Mouse (Mus musculus) Patski (cell line): Measurements from ENCODE around the gene Olfr509. TPM values are rescaled to one million over a fixed set of nuclear protein-coding genes. Genes with fewer than 3 reads are reported as not detected.
"Not testable (repeated sequence)": the region's sequence is repeated elsewhere in the genome, so short reads cannot be mapped to it uniquely, and the experiment has no call there.

Experiments
- ATAC-seq: fragments of 100-300 bp; one replicate; pipeline ENCODE4 v1.8.0; 2021
- CTCF ChIA-PET: fragments of 350-600 bp; sonication (Branson Sonifier 250); formaldehyde crosslinking; loops from one replicate; lab custom pipeline; 2022; ENCODE audit warnings: inconsistent platforms; lab: Charles Lee
- POLR2A ChIA-PET: fragments of 350-600 bp; sonication (Branson Sonifier 250); formaldehyde crosslinking; loops from one replicate; lab custom pipeline; 2022; ENCODE audit warnings: antibody characterized with exemption, inconsistent platforms; lab: Charles Lee
- DNase-seq: peaks from one replicate; pipeline ENCODE4 v3.0.0-alpha.2; 2011; ENCODE audit warnings: low read depth, low spot score
- H3K27me3 ChIP-seq: fragments of 371-371 bp; one replicate; pipeline ENCODE4 v1.5.1; 2021
- CTCF ChIP-seq: fragments of 100-300 bp; IDR thresholded peaks from one replicate; pipeline ENCODE4 v1.5.1; 2021
- in situ Hi-C: fragments of 300-500 bp; cut with MboI; formaldehyde crosslinking; loops from 3 replicates; pipeline ENCODE4 v1.11.1; 2018; ENCODE audit warnings: low pct_unique_long_range_greater_than_20kb, mixed read lengths
- polyA plus RNA-seq: library from polyadenylated mRNA; unstranded; gene quantifications from one replicate; pipeline ENCODE4 v1.2.3, GENCODE M21; 2021

Olfr509 gene
- not detected for polyA plus RNA-seq

DNA sequence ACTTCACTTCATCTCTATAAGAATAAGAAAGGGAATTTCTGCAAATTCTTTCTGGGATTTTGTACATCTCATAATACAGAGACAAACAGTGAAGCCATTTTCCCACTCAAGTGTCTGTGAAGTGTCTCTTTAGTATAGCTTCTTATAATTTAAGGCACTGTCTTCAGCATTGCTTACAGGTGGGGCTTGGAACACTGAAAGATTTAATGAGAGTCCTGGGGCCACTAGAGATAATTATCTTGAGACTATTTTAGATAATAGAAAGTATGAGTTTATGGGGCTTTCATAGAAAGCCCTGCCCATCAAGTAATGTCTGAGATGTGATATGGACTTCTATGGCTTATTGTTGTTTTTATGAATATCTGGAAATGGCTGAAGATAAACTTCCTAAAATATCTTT is at the start of gene Olfr509:
Gene Olfr509 (minus strand): TSS at position 101 of the 400 bp plus-strand sequence.
- in situ Hi-C loops: no loop called here
- no peak for ATAC-seq

DNA sequence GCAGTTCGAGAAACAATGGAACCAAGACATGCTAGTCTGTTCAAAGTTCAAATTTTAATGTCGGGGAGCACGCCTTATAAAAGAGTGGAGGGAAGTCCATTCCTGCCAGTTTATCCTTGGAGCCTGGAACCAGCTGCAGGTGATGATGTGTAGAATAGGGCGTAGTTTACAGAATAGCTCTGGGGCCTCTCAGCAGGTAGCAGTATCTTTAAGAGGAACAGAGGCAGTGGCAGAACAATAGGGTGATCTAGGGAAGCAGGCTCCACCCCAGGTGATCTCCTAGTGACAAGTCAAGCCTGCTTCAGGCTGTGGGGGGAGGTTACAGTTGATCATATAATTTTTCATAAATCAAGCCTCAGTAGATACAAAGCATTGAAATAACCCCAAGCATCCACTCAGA is 27.2 kb upstream of the Olfr509 start:
- DNase-seq (no peak), ATAC-seq (no peak)
- TF ChIP-seq CTCF: no peak
- ChIA-PET POLR2A (no interaction called here), CTCF (no interaction called here)
- H3K27me3 ChIP-seq: no peaks in the 10 kb centered on the region
- in situ Hi-C loops: no loop called here

More for the DNA sequence above, at the start of gene Olfr509:
- no peaks in the 10 kb centered on the region for H3K27me3 ChIP-seq
- TF ChIP-seq CTCF: no peak
- ChIA-PET CTCF (no interaction called here), POLR2A (no interaction called here)
- DNase-seq: no peak

DNA sequence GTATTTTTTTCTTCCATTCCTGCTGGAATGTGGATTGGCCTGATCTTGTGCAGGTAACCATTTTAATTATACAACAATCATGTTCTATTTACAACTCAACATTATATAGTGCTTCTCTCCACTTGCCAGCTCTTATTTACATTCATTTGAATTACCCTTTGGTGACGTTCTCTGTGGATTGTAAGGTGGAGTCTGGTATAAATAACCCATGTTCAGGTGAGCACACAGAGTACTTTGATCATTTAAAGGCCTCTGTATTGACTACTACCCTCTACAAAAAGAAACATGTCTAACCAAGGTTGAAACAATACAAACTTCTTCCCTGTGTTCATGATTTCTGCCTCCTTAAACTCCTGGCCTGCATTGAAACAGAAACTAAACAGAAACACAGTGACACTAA is 19.4 kb upstream of the Olfr509 start:
- ATAC-seq: no peak
- POLR2A ChIA-PET: no interaction called here
- CTCF ChIA-PET: no interaction called here
- in situ Hi-C loops: no loop called here
- H3K27me3 ChIP-seq: no peaks in the 10 kb centered on the region
- DNase-seq: no peak
- TF ChIP-seq CTCF: no peak

DNA sequence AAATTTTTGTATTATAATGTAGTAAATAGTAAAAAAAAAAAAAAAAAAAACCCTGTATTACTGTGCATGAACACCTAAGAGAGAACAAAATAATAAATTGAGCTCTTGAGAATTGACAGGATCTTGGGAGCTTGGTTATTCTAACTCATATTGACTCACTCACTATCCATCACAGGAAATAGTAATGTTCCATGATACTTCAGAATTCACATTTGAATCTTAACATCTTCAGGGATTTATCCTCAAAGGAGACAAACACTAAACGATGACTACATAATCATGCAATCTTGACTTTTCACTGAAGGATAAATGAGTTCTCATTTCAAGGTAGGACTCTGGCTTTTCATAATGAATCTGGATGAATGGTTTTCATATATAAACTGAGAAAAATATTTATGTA is 14.4 kb upstream of the Olfr509 start, which contains the start of gene Olfr510:
Gene Olfr510 (plus strand): TSS at position 301 of the 400 bp plus-strand sequence.
- H3K27me3 ChIP-seq: no peaks in the 10 kb centered on the region
- in situ Hi-C loops: no loop called here
- TF ChIP-seq CTCF: no peak
- ATAC-seq: no peak
- ChIA-PET POLR2A (no interaction called here), CTCF (no interaction called here)
- DNase-seq: no peak

DNA sequence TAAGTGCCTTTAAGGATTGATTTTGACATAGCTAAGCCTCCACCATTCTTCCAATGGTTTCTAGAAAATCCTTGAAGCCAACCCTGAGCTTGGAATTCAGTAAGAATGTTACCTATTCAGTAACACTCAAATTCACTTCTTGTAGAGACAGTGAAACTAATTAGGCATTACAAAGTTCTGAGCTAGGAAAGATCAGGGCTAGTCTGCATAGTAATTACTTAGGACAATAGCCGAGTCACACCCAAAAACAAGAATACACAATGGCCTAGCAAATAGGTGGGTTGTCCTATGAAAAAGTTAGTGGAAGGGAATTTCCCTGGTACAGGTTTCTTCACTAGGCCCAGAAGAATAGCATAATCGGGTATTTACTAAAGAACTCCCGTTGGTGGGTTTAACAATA is 10.7 kb upstream of the Olfr509 start:
- no peak for TF ChIP-seq CTCF
- DNase-seq (no peak), ATAC-seq (no peak)
- in situ Hi-C loops: no loop called here
- ChIA-PET POLR2A (no interaction called here), CTCF (no interaction called here)
- no peaks in the 10 kb centered on the region for H3K27me3 ChIP-seq

DNA sequence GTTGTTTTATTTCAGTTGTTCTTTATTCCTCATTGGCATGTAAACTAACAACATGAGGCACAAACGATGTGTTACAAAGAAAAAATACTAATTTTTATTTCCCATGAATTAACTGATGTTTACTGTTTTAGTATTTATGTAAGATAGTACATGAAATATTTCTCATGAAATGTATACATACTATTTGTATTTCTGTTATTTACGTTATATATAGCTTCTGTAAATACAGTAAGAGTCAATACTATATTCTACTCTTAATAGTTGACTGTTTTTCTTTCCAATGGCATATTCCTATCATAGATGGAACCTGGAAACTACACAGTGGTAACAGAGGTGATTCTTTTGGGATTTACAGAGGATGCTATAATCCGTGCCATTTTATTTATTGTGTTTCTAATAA is 22.0 kb downstream of the Olfr509 start, which contains the start of gene Olfr508:
Gene Olfr508 (plus strand): TSS at position 301 of the 400 bp plus-strand sequence.
- TF ChIP-seq CTCF: no peak
- DNase-seq: no peak
- ChIA-PET POLR2A (no interaction called here), CTCF (no interaction called here)
- in situ Hi-C loops: loop anchor here (25.0 kb wide), 1 partner anchor 108 kb away; no protein-coding TSS in a partner anchor
- no peaks in the 10 kb centered on the region for H3K27me3 ChIP-seq
- ATAC-seq: no peak

DNA sequence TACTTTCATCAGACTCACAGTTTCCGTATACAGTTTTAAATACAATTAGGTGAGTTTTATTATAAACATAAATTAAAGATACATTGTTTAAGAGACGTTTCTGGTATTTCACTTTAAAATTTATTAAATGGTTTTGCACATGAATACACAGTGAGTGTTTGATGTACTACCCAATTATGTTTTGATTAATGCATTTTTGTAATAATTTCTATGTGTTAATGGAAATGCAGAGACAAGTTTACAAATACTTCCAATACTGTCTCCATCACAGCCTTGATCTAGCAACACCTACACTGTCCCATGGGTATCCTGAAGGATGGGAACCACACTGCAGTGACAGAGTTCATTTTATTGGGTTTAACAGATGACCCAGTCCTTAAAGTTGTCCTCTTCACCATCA is 30.2 kb downstream of the Olfr509 start, which contains the start of gene Olfr507:
Gene Olfr507 (plus strand): TSS at position 301 of the 400 bp plus-strand sequence.
- ATAC-seq: no peak
- TF ChIP-seq CTCF: no peak
- H3K27me3 ChIP-seq: no peaks in the 10 kb centered on the region
- DNase-seq: no peak
- ChIA-PET POLR2A (no interaction called here), CTCF (no interaction called here)
- in situ Hi-C loops: no loop called here

DNA sequence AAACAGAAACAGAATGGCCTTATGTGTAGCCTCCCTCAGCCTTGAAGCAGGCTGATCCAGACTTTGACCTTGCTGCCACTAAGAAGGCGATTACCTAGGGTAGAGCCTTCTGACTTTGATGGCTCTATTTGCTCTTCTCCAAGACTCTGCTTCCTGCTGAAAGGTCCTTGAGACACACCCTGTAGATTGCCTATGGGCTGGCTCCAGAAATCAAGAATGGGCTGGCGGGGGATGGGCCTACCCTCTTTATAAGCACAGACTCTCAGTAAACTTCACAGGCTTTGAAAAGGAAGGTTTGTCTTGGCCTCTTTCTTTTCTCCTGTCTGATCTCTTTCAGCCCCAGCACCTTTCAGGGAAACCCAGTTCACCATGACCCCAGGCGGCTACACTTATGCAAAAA is 34.9 kb downstream of the Olfr509 start:
- POLR2A ChIA-PET, in situ Hi-C loops, H3K27me3 ChIP-seq, ATAC-seq, DNase-seq, CTCF ChIA-PET: not testable (repeated sequence)

DNA sequence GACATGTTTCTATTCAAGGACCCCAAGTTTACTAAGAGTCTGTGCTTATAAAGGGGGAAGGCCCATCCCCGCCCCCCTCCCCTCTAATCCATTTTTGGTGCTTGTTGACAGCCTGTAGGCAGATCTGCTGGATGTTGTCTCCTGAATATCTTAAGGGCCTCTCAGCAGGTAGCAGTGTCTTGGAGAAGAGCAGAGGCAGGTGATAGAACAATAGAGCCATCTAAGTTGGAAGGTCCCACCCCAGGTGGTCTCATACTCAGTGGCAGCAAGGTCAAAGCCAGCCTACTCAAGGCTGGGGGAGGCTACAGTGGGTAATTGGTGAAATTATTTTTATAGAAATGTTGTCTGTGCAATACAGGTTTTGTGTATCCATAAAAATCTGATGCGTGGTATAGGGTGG is 37.6 kb downstream of the Olfr509 start:
- POLR2A ChIA-PET: no interaction called here

DNA sequence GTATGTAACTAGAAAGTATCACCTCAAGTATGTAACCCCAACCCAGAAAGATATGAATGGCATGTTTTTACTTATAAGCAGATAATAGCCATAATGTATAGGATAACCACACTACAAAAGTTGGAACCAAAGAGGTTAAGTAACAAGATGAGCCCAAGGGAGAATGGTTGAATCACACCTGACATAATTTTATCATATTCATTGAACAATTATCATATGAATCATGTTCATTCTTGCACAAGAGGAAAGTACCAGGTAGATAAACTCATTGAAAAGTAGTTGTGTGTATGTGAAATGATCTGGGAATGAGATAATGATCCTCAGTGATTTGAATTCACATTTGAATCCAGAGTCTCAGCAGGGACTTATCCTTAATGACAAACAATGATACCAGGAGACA is 41.2 kb downstream of the Olfr509 start, which contains the start of gene Olfr506:
Gene Olfr506 (plus strand): TSS at position 301 of the 400 bp plus-strand sequence.
- POLR2A ChIA-PET: no interaction called here
- in situ Hi-C loops: no loop called here
- CTCF ChIA-PET: interaction anchor here (0.9 to 1.3 kb wide), 2 partner anchors 25 to 28 kb away, joined by 3 read pairs; no protein-coding TSS in a partner anchor
- H3K27me3 ChIP-seq: no peaks in the 10 kb centered on the region
- no peak for TF ChIP-seq CTCF
- no peak for DNase-seq
- ATAC-seq: no peak

More for the DNA sequence above, 37.6 kb downstream of the Olfr509 start:
- DNase-seq: no peak
- no peak for ATAC-seq
- in situ Hi-C loops: no loop called here
- H3K27me3 ChIP-seq: no peaks in the 10 kb centered on the region
- CTCF ChIA-PET: no interaction called here
- no peak for TF ChIP-seq CTCF

DNA sequence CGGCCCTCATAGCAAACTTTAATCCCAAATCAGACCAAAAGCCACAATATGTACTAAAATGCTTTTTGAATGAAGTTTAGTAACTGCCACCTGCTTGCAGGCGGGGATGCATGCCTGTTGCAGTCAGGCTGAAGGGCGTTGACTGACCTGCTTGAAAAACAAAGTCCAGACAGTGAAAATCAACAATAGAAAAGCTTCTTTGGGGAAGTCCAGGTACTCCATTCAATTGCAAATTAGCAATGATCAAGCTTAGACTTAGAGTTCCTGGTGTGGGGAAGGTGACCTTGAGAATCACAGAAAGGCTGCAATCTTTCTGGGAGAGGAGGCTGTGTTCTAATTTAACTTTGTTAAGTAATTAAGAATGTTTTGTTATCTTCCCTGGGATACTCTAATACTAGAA is 49.8 kb downstream of the Olfr509 start:
- not testable (repeated sequence) for DNase-seq, H3K27me3 ChIP-seq

More for the DNA sequence above, 49.8 kb downstream of the Olfr509 start:
- ATAC-seq, in situ Hi-C loops, POLR2A ChIA-PET, CTCF ChIA-PET: not testable (repeated sequence)

Other genes with a start within 250 kb of the Olfr509 start
- gene Olfr497, start 231.5 kb downstream of the Olfr509 start, polyA plus RNA-seq: not detected
- gene Olfr498, start 186.6 kb downstream of the Olfr509 start, polyA plus RNA-seq: not detected
- not detected for gene Olfr502, start 126.8 kb downstream of the Olfr509 start, polyA plus RNA-seq
- gene Olfr503, start 107.4 kb downstream of the Olfr509 start, polyA plus RNA-seq: not detected
- gene Olfr504, start 86.1 kb downstream of the Olfr509 start, polyA plus RNA-seq: not detected
- not detected for gene Olfr506, start 41.1 kb downstream of the Olfr509 start, polyA plus RNA-seq
- not detected for gene Olfr507, start 30.1 kb downstream of the Olfr509 start, polyA plus RNA-seq
- not detected for gene Olfr508, start 21.9 kb downstream of the Olfr509 start, polyA plus RNA-seq
- not detected for gene Olfr510, start 14.5 kb upstream of the Olfr509 start, polyA plus RNA-seq
- not detected for gene Olfr512, start 61.4 kb upstream of the Olfr509 start, polyA plus RNA-seq
- gene Olfr513, start 99.1 kb upstream of the Olfr509 start, polyA plus RNA-seq: not detected
- not detected for gene Olfr514, start 174.1 kb upstream of the Olfr509 start, polyA plus RNA-seq
- not detected for gene Olfr516, start 198.6 kb upstream of the Olfr509 start, polyA plus RNA-seq
- not detected for gene Olfr517, start 220.5 kb upstream of the Olfr509 start, polyA plus RNA-seq
- gene Olfr518, start 233.1 kb upstream of the Olfr509 start, polyA plus RNA-seq: not detected
- not detected for gene Olfr519, start 242.5 kb upstream of the Olfr509 start, polyA plus RNA-seq